Mouse (Mus musculus) liver, embryonic 14.5 days (tissue): Measurements from ENCODE around the gene Nfatc2.

Experiments used
- CTCF ChIP-seq: IDR thresholded peaks from 2 replicates; pipeline ENCODE4 v1.5.1; 2016; ENCODE audit warnings: antibody characterized with exemption, low read depth, control low read depth
- EP300 ChIP-seq: IDR thresholded peaks from 2 replicates; pipeline ENCODE4 v1.6.1; 2016; ENCODE audit warnings: antibody characterized with exemption, low read depth

DNA sequence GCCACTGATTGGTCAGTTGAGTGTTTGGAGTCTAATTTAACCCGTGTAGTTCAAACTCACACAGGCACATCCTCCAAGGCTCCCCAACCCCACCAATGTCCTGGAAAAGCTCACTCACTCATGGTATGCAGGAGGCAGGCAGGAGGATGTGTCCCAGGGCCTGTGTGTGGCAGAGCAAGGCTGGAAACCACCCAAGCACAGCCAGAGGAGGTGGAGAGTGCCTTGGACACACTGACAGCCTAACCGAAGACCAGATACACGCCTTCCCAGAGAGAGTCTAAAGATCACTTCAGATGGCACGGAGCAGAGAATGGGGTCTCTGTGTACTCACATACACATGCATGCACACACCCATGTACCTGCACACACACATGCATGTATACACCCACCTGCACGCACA is 153.4 kb downstream of the Nfatc2 start:
- TF ChIP-seq CTCF (no peak), EP300 (no peak)
